Mouse (Mus musculus) heart, embryonic 14.5 days (tissue): Measurements from ENCODE around the gene Rnf217. TPM values are rescaled to one million over a fixed set of nuclear protein-coding genes. Genes with fewer than 3 reads are reported as not detected.

Source experiments
- ATAC-seq: fragments of 200-750 bp; cut with Nextera tagmentation; 2 replicates; pipeline ENCODE4 v1.8.0; 2017; ENCODE audit warnings: low read depth, moderate TSS enrichment; ENCODE audit not compliant: insufficient number of reproducible peaks, insufficient read depth, low FRiP score
- H3K27ac ChIP-seq, 2 experiments: fragments of 200-500 bp in 1 of 2; fragments of 300-500 bp in 1 of 2; sonication (generic) in 1 of 2; replicated peaks in 1 of 2; 2 replicates each; pipeline ENCODE4 v1.5.1; 2012 to 2014; ENCODE audit warnings: low read depth in 2 of 2, low read length in 2 of 2, control low read depth in 1 of 2, mild to moderate bottlenecking in 1 of 2, mixed read lengths in 1 of 2; ENCODE audit not compliant: control insufficient read depth in 1 of 2, insufficient read depth in 1 of 2
- H3K27me3 ChIP-seq: fragments of 300-500 bp; sonication (generic); 2 replicates; pipeline ENCODE4 v1.6.1; 2014; ENCODE audit warnings: mild to moderate bottlenecking, low read length, control low read depth; ENCODE audit not compliant: control insufficient read depth, insufficient read depth
- H3K36me3 ChIP-seq: fragments of 300-500 bp; sonication (generic); 2 replicates; pipeline ENCODE4 v1.6.1; 2014; ENCODE audit warnings: mild to moderate bottlenecking, control low read depth, low read length, mixed read lengths; ENCODE audit not compliant: control insufficient read depth, insufficient read depth
- H3K4me1 ChIP-seq, 2 experiments: fragments of 200-500 bp in 1 of 2; fragments of 300-500 bp in 1 of 2; sonication (generic) in 1 of 2; 2 replicates each; pipeline ENCODE4 v1.6.1; 2012 to 2014; ENCODE audit warnings: low read length in 2 of 2, control low read depth in 1 of 2, mixed read lengths in 1 of 2; ENCODE audit not compliant: control insufficient read depth in 2 of 2, insufficient read depth in 2 of 2
- H3K4me2 ChIP-seq: fragments of 300-500 bp; sonication (generic); 2 replicates; pipeline ENCODE4 v1.6.1; 2014; ENCODE audit warnings: mild to moderate bottlenecking, low read length
- H3K4me3 ChIP-seq, 2 experiments: fragments of 200-500 bp in 1 of 2; fragments of 300-500 bp in 1 of 2; sonication (generic) in 1 of 2; 2 replicates each; pipeline ENCODE4 v1.5.1; 2012 to 2014; ENCODE audit warnings: low read length in 2 of 2, mild to moderate bottlenecking in 2 of 2, control low read depth in 1 of 2, low read depth in 1 of 2, moderate library complexity in 1 of 2; ENCODE audit not compliant: control insufficient read depth in 1 of 2, insufficient read depth in 1 of 2
- H3K9ac ChIP-seq: fragments of 300-500 bp; sonication (generic); 2 replicates; pipeline ENCODE4 v1.6.1; 2014; ENCODE audit warnings: mild to moderate bottlenecking, low read length
- H3K9me3 ChIP-seq: fragments of 300-500 bp; sonication (generic); 2 replicates; pipeline ENCODE4 v1.6.1; 2016; ENCODE audit warnings: low read length, control low read depth; ENCODE audit not compliant: control insufficient read depth
- WGBS: fragments of 180-500 bp; shearing (Covaris S2); extraction: QIAGEN DNeasy Blood & Tissue Kit; methylation state at CpG from one replicate; pipeline ENCODE4 v1.1.7; 2014; 5-methylcytosine and 5-hydroxymethylcytosine counted together
- polyA plus RNA-seq: library from polyadenylated mRNA; unstranded; fragments of >200 nt; fragmentation: Nextera tagmentation; extraction: Ambion mirVana; gene quantifications from 2 replicates; pipeline ENCODE4 v1.2.1, GENCODE M21; 2014

Gene Rnf217
- polyA plus RNA-seq = 2.0 and 2.2 TPM in 2 replicates

- ATAC-seq = peak; percentile 82
- peak within 1 kb of the TSS; percentile 75 to 82 for H3K27ac ChIP-seq
- under 1% methylated on average over 86 of the region's 106 CpGs for WGBS
These were observed at the start of gene Rnf217 for GRCm38 (mm10) chr10:31609066-31609961. Gene Rnf217, minus strand, starts transcription at chr10:31609184.

DNA sequence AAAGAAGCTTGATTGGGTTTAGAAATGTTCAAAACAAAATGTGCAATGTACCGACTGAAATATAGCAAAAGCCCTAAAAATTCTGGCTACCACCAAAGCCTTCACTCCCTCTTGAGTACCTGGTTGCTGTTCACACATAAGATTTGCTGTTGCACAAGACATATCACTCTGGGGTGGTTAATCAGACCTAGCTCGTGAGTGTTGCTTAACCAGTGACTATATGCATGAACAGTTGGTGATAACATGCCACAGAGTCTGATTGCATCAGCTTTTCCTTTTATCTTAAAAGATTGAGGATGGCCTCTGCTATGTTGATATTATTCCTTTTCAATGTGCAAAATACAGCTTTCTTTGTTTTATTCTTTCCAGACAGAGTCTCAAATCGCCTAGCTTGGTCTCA lies 38.3 kb upstream of the Rnf217 start:
- H3K4me3 ChIP-seq = no peak overlapping the region
- no peak for ATAC-seq
- no peaks in the 10 kb centered on the region for H3K36me3 ChIP-seq
- no peaks in the 10 kb centered on the region for H3K27me3 ChIP-seq
- H3K9me3 ChIP-seq = no peaks in the 10 kb centered on the region
- no peak overlapping the region for H3K9ac ChIP-seq
- H3K4me1 ChIP-seq = no peaks in the 10 kb centered on the region
- no peak overlapping the region for H3K27ac ChIP-seq
- H3K4me2 ChIP-seq = no peak overlapping the region
- 63% methylated on average over 3 of the region's 3 CpGs for WGBS

More at GRCm38 (mm10) chr10:31609066-31609961, at the start of gene Rnf217:
- Histone ChIP-seq H3K36me3 (no peaks in the 10 kb centered on the region), H3K9ac (peak within 1 kb of the TSS; percentile 91), H3K27me3 (no peaks in the 10 kb centered on the region), H3K4me2 (peak within 1 kb of the TSS; percentile 82), H3K9me3 (no peaks in the 10 kb centered on the region), H3K4me1 (peaks cover 4 to 27% of the 10 kb centered on the region in 2 experiments; a peak in 3 of 4 replicates), H3K4me3 (peak within 1 kb of the TSS; percentile 74 to 86)

DNA sequence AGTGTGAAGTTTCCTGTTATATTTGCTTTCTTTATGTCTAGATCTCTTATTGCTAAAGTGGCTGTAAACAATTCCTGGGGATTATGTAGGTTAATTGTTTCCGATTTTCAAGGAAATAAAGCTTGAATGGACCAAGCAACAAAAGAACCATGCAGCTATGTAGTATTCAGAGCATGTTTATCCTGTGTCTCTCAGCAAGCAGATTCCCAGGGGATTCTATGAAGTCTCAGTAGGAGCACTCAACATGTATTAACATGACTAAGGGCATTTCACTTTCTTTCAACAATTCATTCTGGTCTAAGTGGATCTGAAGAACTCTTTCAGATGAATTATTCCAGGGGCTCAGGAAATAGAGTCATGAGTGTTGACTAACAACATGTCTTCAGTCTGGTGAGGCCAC lies 37.1 kb upstream of the Rnf217 start:
- no peak for ATAC-seq
- H3K9ac ChIP-seq = no peak overlapping the region
- WGBS = 38% methylated on average over 1 of the region's 1 CpGs
- no peak overlapping the region for H3K27ac ChIP-seq
- no peaks in the 10 kb centered on the region for H3K4me1 ChIP-seq
- no peaks in the 10 kb centered on the region for H3K27me3 ChIP-seq
- no peaks in the 10 kb centered on the region for H3K9me3 ChIP-seq
- H3K36me3 ChIP-seq = no peaks in the 10 kb centered on the region
- no peak overlapping the region for H3K4me3 ChIP-seq
- H3K4me2 ChIP-seq = no peak overlapping the region

DNA sequence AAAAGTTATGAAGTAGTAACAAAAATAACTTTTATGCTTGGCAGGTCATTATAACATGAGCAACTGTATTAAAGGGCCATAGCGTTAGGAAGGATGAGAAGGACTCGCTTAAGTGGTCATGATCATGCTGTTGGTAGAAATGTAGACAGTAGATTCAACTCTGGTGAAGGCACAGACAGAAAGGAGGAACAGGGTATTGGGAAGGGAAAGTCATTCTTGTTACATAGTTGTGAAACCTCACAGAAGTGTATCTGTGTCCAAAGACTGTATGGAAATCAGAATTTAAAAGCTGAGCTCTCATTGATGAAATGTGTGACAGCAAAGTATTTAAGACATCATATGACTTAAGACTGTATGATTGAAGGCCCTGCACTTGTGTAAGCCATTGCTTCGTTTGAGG lies 26.1 kb upstream of the Rnf217 start:
- Histone ChIP-seq H3K36me3 (no peaks in the 10 kb centered on the region), H3K4me3 (no peak overlapping the region), H3K27me3 (no peaks in the 10 kb centered on the region), H3K9ac (no peak overlapping the region), H3K27ac (no peak overlapping the region), H3K9me3 (no peaks in the 10 kb centered on the region), H3K4me2 (no peak overlapping the region), H3K4me1 (no peaks in the 10 kb centered on the region)
- ATAC-seq = no peak
- WGBS = 72% methylated on average over 3 of the region's 3 CpGs

- Histone ChIP-seq H3K4me3 (no peak overlapping the region), H3K9ac (no peak overlapping the region), H3K27ac (no peak overlapping the region), H3K4me1 (no peaks in the 10 kb centered on the region), H3K27me3 (no peaks in the 10 kb centered on the region), H3K36me3 (no peaks in the 10 kb centered on the region), H3K4me2 (no peak overlapping the region), H3K9me3 (no peaks in the 10 kb centered on the region)
- no peak for ATAC-seq
- WGBS = 79% methylated on average over 1 of the region's 1 CpGs
These were observed 23.0 kb upstream of the Rnf217 start for GRCm38 (mm10) chr10:31632005-31632404.

DNA sequence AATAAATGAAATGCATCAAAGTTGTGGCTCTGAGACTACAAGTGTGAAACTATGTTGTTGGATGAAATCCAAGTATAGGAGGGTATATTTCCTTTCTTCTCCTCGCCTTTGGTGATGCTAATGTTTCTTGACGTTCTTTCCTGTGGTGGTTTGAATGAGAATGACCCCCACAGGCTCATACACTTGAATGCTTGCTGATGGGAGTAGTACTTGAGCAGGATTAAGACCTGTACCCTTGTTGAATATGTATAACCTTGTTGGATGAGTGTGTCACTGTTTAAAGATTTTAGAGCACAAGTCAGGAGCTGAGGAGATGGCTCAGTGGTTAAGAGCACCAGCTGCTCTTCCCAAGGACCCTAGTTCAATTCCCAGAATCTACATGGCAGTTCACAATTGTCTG lies 6.4 kb upstream of the Rnf217 start:
- Histone ChIP-seq H3K4me1 (no peaks in the 10 kb centered on the region), H3K9me3 (no peaks in the 10 kb centered on the region), H3K4me3 (no peak overlapping the region), H3K27me3 (no peaks in the 10 kb centered on the region), H3K27ac (no peak overlapping the region), H3K36me3 (no peaks in the 10 kb centered on the region), H3K9ac (no peak overlapping the region), H3K4me2 (no peak overlapping the region)
- WGBS = 54% methylated on average over 2 of the region's 2 CpGs
- no peak for ATAC-seq

GRCm38 (mm10) chr10:31614111-31614510 lies 5.1 kb upstream of the Rnf217 start:
- 79% methylated on average over 1 of the region's 1 CpGs for WGBS
- Histone ChIP-seq H3K36me3 (no peaks in the 10 kb centered on the region), H3K9me3 (no peaks in the 10 kb centered on the region), H3K9ac (no peak overlapping the region), H3K27ac (no peak overlapping the region), H3K4me3 (no peak overlapping the region), H3K27me3 (no peaks in the 10 kb centered on the region), H3K4me2 (no peak overlapping the region), H3K4me1 (no peaks in the 10 kb centered on the region)
- no peak for ATAC-seq
